ENCODE assay signal across 23 mouse cellular contexts in the genomic region with DNA sequence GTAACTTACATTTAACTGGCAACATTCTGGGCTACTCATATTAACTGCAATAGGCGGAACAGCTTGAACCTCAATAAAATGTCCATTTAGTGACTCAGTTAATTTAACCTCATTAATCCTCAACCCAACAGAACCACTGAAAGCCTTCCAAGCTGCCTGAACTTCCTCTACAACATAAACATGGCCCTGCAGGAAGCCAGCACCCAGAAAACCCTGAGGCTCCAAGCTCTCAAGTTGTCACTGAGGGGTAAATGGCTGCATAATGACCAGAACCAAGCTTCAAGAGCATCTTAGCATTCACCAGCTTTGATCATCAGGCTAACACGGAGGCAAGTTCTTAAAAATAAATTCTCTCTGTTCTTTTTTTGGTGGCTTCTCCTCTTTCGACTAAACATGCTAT.
DNase-seq lines count a peak whose midpoint lies in the region; ATAC-seq and TF ChIP-seq lines count a peak whose summit lies in the region.
"Had no signal": no experiment of that assay in that cellular context is flagged by ENCODE, and none has a peak within 500 bp of the region (broad histone marks: within the 10 kb centered on the region; RNA-seq: fewer than 3 reads in every experiment).

No protein-coding gene starts in this region.

- H3K9me3 ChIP-seq in midbrain, postnatal 0 days (ENCODE audit: low read length) = no peaks in the 10 kb centered on the region
- H3K9me3 ChIP-seq in midbrain, embryonic 15.5 days = no peaks in the 10 kb centered on the region
- H3K9me3 ChIP-seq: embryonic facial prominence, embryonic 10.5 days; embryonic facial prominence, embryonic 12.5 days; forebrain, embryonic 13.5 days; forebrain, embryonic 15.5 days had no signal

- 64% methylated on average over 3 of the region's 3 CpGs for whole genome bisulfite sequencing in midbrain, postnatal 0 days
- 68% methylated on average over 3 of the region's 3 CpGs for WGBS in midbrain, embryonic 15.5 days

- H3K27ac ChIP-seq in midbrain, postnatal 0 days (ENCODE audit: low read depth, low read length) = no peak overlapping the region
- no peak overlapping the region for H3K27ac ChIP-seq in midbrain, embryonic 15.5 days
- H3K27ac ChIP-seq: embryonic facial prominence, embryonic 10.5 days; embryonic facial prominence, embryonic 12.5 days; forebrain, embryonic 13.5 days; forebrain, embryonic 15.5 days had no signal

- H3K4me3 ChIP-seq in midbrain, postnatal 0 days (ENCODE audit: low read depth, low read length) = no peak overlapping the region
- no peak overlapping the region for H3K4me3 ChIP-seq in midbrain, embryonic 15.5 days
- H3K4me3 ChIP-seq: embryonic facial prominence, embryonic 10.5 days; embryonic facial prominence, embryonic 12.5 days; forebrain, embryonic 13.5 days; forebrain, embryonic 15.5 days had no signal

- no peak overlapping the region for H3K9ac ChIP-seq in midbrain, postnatal 0 days (replicated peaks; ENCODE audit: low read length, poor library complexity, severe bottlenecking)
- no peak overlapping the region for H3K9ac ChIP-seq in midbrain, embryonic 15.5 days
- H3K9ac ChIP-seq: embryonic facial prominence, embryonic 12.5 days; forebrain, embryonic 13.5 days; forebrain, embryonic 15.5 days; forebrain, postnatal 0 days had no signal

- no peaks in the 10 kb centered on the region for H3K36me3 ChIP-seq in midbrain, postnatal 0 days (ENCODE audit: insufficient read depth, low read length)
- no peaks in the 10 kb centered on the region for H3K36me3 ChIP-seq in midbrain, embryonic 15.5 days (replicated peaks)
- H3K36me3 ChIP-seq: embryonic facial prominence, embryonic 10.5 days; embryonic facial prominence, embryonic 12.5 days; forebrain, embryonic 15.5 days; G1E had no signal

- TF ChIP-seq CTCF in midbrain, postnatal 0 days (IDR thresholded peaks at IDR 0.05) = no peak
- TF ChIP-seq CTCF in brain, embryonic 14.5 days (IDR thresholded peaks at IDR 0.05; ENCODE audit: borderline replicate concordance, extremely low read depth, insufficient read depth, insufficient read length) = no peak

- H3K27me3 ChIP-seq in midbrain, postnatal 0 days (ENCODE audit: insufficient read depth, low read length) = no peaks in the 10 kb centered on the region
- H3K27me3 ChIP-seq in midbrain, embryonic 15.5 days (replicated peaks) = no peaks in the 10 kb centered on the region
- H3K27me3 ChIP-seq: CH12.LX; embryonic facial prominence, embryonic 12.5 days; forebrain, embryonic 13.5 days; forebrain, embryonic 15.5 days; Patski had no signal

- no peak for TF ChIP-seq POLR2A in brain, embryonic 14.5 days (IDR thresholded peaks at IDR 0.05; ENCODE audit: borderline replicate concordance, extremely low read depth, insufficient read depth, insufficient read length, poor library complexity, severe bottlenecking)

- no peaks in the 10 kb centered on the region for H3K4me1 ChIP-seq in midbrain, postnatal 0 days (ENCODE audit: insufficient read depth, low read length)
- no peaks in the 10 kb centered on the region for H3K4me1 ChIP-seq in midbrain, embryonic 15.5 days
- H3K4me1 ChIP-seq: embryonic facial prominence, embryonic 10.5 days; embryonic facial prominence, embryonic 12.5 days; forebrain, embryonic 13.5 days; forebrain, embryonic 15.5 days had no signal

- DNase-seq in midbrain, postnatal 0 days (ENCODE audit: low spot score) = peak; percentile 10
- DNase-seq in brain, adult 2 months (ENCODE audit: low read depth, low spot score) = peak; percentile 12
- DNase-seq in brain, embryonic 14.5 days (ENCODE audit: low read depth) = peak; percentile 11
- no peak for DNase-seq in spleen, adult 18-20 months
- DNase-seq: adrenal gland, adult 8-10 months; adrenal gland, postnatal 14 days; adrenal gland, postnatal 36 days; cerebellum, adult 11-12 months; cerebellum, adult 2 months; cerebellum, adult 9-10 months; cerebellum, postnatal 10 days; cerebellum, postnatal 25 days; forebrain, postnatal 0 days had no signal

- H3K4me2 ChIP-seq in midbrain, postnatal 0 days (ENCODE audit: low read depth, low read length, poor library complexity, severe bottlenecking) = no peak overlapping the region
- no peak overlapping the region for H3K4me2 ChIP-seq in midbrain, embryonic 15.5 days
- H3K4me2 ChIP-seq: embryonic facial prominence, embryonic 12.5 days; forebrain, embryonic 13.5 days; forebrain, embryonic 15.5 days had no signal

- no peak for ATAC-seq in midbrain, postnatal 0 days (ENCODE audit: low FRiP score)
- ATAC-seq in midbrain, embryonic 15.5 days (replicated peaks) = no peak
- ATAC-seq in CD4-positive, CD25-positive, alpha-beta regulatory T cell, adult 4 months = no peak
- ATAC-seq: activated CD4-positive, CD25-positive, alpha-beta regulatory T cell, adult 4 months; forebrain, embryonic 13.5 days; forebrain, embryonic 15.5 days; forebrain, postnatal 0 days; Patski had no signal

Comparison
In these comparisons a context has a peak if more than half of its experiments do, and no peak if none do; other contexts are left out.
1. DNase-seq: peak in midbrain, postnatal 0 days (single experiment), brain, adult 2 months (single experiment) and brain, embryonic 14.5 days (single experiment); none in spleen, adult 18-20 months (0 of 2).